Mouse (Mus musculus) bone marrow, adult 2 months (tissue): ENCODE results near the gene Polr1e.

ENCODE experiments used
- CTCF ChIP-seq: fragments of 200-500 bp; IDR thresholded peaks from 2 replicates; pipeline ENCODE4 v1.5.1; 2011; ENCODE audit warnings: low read length, control low read depth; ENCODE audit not compliant: control insufficient read depth, insufficient read depth
- POLR2A ChIP-seq: fragments of 200-500 bp; IDR thresholded peaks from 2 replicates; pipeline ENCODE4 v1.6.1; 2011; ENCODE audit warnings: low read depth, mild to moderate bottlenecking, control low read depth, low read length, borderline replicate concordance; ENCODE audit not compliant: control insufficient read depth

DNA sequence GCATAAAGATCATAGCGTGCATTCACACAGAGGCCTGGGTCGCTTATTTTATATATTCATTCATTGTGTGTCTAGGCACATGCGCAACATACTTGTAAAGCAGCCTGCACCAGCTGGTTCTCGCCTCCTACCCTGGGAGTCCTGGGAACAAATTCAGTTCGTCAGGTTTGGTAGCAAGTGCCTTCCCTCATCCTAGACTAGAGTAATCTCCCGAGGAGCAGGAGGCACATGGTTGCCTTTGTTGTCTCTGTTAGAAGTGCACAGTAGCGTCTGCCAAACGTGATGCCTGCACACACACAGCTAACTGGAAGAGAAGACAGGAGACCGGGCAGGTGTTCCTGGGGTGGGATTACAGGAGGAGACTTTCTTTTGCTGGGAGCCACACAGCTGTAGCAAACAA lies 29.6 kb downstream of the Polr1e start:
- no peak for TF ChIP-seq CTCF
- no peak for TF ChIP-seq POLR2A
